Mouse (Mus musculus) intestine, embryonic 16.5 days (tissue): ENCODE measurements around the gene Cdc34. TPM values are rescaled to one million over a fixed set of nuclear protein-coding genes. Genes with fewer than 3 reads are reported as not detected.
A peak's percentile ranks its signal among the peaks of the same experiment; 100 is the strongest.

Experiments
- ATAC-seq: fragments of 200-750 bp; cut with Nextera tagmentation; 2 replicates; pipeline ENCODE4 v1.8.0; 2017; ENCODE audit warnings: moderate TSS enrichment, moderate library complexity
- H3K27ac ChIP-seq: fragments of 300-500 bp; sonication (generic); 2 replicates; pipeline ENCODE4 v1.5.1; 2014; ENCODE audit warnings: mild to moderate bottlenecking, low read length
- H3K27me3 ChIP-seq: fragments of 300-500 bp; sonication (generic); replicated peaks from 2 replicates; pipeline ENCODE4 v1.6.1; 2014; ENCODE audit warnings: low read length, control low read depth, mixed read lengths; ENCODE audit not compliant: control insufficient read depth, insufficient read depth
- H3K36me3 ChIP-seq: fragments of 300-500 bp; sonication (generic); 2 replicates; pipeline ENCODE4 v1.6.1; 2014; ENCODE audit warnings: low read length, control low read depth; ENCODE audit not compliant: control insufficient read depth, insufficient read depth
- H3K4me1 ChIP-seq: fragments of 300-500 bp; sonication (generic); 2 replicates; pipeline ENCODE4 v1.6.1; 2014; ENCODE audit warnings: low read length, control low read depth, mixed read lengths; ENCODE audit not compliant: control insufficient read depth, insufficient read depth
- H3K4me2 ChIP-seq: fragments of 300-500 bp; sonication (generic); 2 replicates; pipeline ENCODE4 v1.6.1; 2014; ENCODE audit warnings: low read depth, low read length, control low read depth
- H3K4me3 ChIP-seq: fragments of 300-500 bp; sonication (generic); 2 replicates; pipeline ENCODE4 v1.5.1; 2014; ENCODE audit warnings: mild to moderate bottlenecking, low read length
- H3K9ac ChIP-seq: fragments of 300-500 bp; sonication (generic); 2 replicates; pipeline ENCODE4 v1.6.1; 2014; ENCODE audit warnings: low read depth, low read length
- H3K9me3 ChIP-seq: fragments of 300-500 bp; sonication (generic); 2 replicates; pipeline ENCODE4 v1.6.1; 2016; ENCODE audit warnings: low read length, control low read depth; ENCODE audit not compliant: control insufficient read depth
- WGBS: fragments of 180-500 bp; shearing (Covaris S2); extraction: QIAGEN DNeasy Blood & Tissue Kit; methylation state at CpG from one replicate; pipeline ENCODE4 v1.1.7; 2014; 5-methylcytosine and 5-hydroxymethylcytosine counted together
- polyA plus RNA-seq: library from polyadenylated mRNA; unstranded; fragments of >200 nt; fragmentation: Nextera tagmentation; extraction: Ambion mirVana; gene quantifications from 2 replicates; pipeline ENCODE4 v1.2.1, GENCODE M21; 2015

Cdc34 gene
- polyA plus RNA-seq, 1 experiment from 2014 or later, result 128 TPM

DNA sequence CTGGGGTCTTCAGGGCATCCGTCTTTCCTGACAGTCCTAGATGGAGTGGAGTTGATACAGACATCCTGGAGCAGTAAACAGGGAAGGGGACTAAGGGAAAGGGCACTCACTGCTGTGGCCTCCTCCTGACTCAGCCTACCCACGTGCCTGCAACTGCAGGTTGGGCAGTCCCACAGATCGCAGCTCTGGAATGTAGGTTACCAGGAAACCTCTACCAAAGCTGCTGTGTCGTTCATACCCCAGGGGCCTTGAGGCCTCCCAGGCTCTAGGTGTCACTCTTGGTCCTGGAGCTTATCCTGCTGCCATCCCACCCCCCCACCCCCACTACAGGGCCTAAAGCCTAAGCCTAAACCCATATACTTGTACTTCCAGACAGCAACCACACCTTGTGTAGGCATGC lies 25.8 kb downstream of the Cdc34 start:
- Histone ChIP-seq H3K9me3 (no peaks in the 10 kb centered on the region), H3K4me1 (peaks cover 40% of the 10 kb centered on the region), H3K27me3 (no peaks in the 10 kb centered on the region), H3K4me2 (no peak overlapping the region), H3K9ac (0 out of 2 replicates have a peak overlapping the region, but pooled peaks have one; percentile 24), H3K36me3 (peaks cover 27% of the 10 kb centered on the region; the same call in 1 of the 2 replicates), H3K4me3 (no peak overlapping the region), H3K27ac (no peak overlapping the region)
- ATAC-seq, result no peak
- WGBS, result 55% methylated on average over 4 of the region's 4 CpGs

DNA sequence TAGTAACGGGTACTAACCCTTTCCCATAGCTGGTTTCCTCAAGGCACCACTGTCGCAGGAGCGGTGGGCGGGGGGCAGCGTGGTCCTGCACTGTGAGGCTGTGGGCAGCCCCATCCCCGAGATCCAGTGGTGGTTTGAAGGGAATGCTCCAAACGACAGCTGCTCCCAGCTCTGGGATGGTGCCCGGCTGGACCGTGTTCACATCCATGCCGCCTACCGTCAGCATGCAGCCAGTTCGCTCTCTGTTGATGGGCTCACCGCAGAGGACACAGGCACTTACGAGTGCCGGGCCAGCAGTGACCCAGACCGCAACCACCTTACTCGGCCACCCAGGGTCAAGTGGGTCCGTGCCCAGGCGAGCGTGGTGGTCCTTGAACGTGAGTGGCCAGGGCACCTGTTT lies 26.7 kb downstream of the Cdc34 start:
- Histone ChIP-seq H3K4me1 (peaks cover 40% of the 10 kb centered on the region), H3K27ac (no peak overlapping the region), H3K4me2 (no peak overlapping the region), H3K9me3 (no peaks in the 10 kb centered on the region), H3K36me3 (peaks cover 27% of the 10 kb centered on the region; the same call in 1 of the 2 replicates), H3K9ac (peak overlapping the region; percentile 19; the same call in 1 of the 2 replicates), H3K27me3 (no peaks in the 10 kb centered on the region), H3K4me3 (no peak overlapping the region)
- no peak for ATAC-seq
- 88% methylated on average over 21 of the region's 21 CpGs for WGBS

DNA sequence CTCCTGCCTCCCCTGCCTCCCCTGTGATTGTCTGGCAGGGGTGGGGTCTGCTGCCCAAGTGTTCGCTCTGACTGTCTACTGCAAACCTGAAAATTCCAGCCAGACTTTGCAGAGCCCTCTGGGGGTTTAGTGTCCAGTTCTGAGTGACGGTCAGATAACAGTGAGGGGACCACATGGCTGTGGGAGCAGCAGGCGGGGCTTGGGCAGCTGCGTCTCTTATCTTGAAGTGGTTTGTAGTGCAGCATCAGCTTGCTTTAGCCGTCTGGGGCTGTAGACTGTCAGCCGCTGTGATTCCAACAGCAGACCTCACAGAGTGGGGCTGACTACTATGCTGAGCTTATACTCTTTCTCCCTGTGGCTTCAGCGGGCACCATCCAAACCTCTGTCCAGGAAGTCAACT lies 27.3 kb downstream of the Cdc34 start:
- 60% methylated on average over 7 of the region's 7 CpGs for WGBS
- Histone ChIP-seq H3K9me3 (no peaks in the 10 kb centered on the region), H3K4me1 (peaks cover 40% of the 10 kb centered on the region)

DNA sequence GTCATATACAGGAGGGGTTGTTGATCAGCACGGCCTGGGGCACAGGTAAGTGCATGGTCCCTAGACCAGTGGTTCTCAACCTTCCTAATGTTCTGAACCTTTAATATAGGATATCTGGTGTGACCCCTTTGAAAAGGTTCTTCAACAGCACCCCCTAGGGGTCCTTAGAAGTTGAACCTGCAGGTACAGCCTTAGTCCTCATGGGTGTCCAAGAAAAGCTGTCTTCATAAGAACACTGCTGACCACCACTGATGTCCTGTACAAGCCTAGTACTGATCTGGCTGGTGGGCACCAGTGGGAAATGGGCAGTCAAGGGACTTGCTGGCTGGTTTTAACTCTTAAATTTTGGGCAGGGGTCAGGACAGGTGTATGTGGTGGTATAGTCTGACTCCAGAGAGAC lies 30.0 kb downstream of the Cdc34 start:
- Histone ChIP-seq H3K27ac (no peak overlapping the region), H3K9ac (no peak overlapping the region)
- peak; percentile 8 for ATAC-seq

More for the DNA sequence above, 27.3 kb downstream of the Cdc34 start:
- H3K27me3 ChIP-seq, result no peaks in the 10 kb centered on the region
- H3K4me3 ChIP-seq, result no peak overlapping the region
- H3K27ac ChIP-seq, result no peak overlapping the region
- H3K36me3 ChIP-seq, result peaks cover 27% of the 10 kb centered on the region; the same call in 1 of the 2 replicates
- H3K4me2 ChIP-seq, result no peak overlapping the region
- H3K9ac ChIP-seq, result no peak overlapping the region
- ATAC-seq, result no peak

DNA sequence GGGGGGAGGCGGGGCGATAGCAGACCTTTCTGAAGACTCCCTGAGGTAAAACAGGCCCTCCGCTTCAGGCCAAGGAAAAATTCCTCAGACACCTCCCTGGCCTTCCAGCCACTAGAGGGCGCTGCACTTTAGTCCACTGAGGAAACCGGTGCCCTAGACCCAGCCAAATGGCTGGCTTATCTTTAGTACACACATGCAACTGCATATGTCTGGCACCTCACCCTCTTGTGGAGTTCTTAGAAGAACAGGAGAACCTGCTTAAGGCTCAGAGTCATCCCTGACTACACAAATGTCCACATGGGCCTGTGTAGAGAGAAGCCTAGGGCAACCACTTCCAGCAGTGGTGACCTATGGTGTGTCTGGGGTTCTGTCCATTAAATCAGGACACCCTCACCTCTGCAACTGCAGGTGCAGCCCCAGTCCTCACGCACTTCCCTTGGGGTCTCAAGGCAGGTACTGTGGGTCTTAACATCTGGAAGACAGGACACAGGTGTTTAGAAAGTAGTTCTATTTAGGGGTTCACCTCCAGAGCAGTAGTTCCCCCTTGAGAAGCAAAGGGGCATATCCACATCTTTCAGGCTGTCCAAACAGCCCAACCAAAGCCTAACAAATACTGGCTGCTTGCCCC lies 30.6 kb downstream of the Cdc34 start:
- Histone ChIP-seq H3K36me3 (peaks cover 22% of the 10 kb centered on the region; the same call in 1 of the 2 replicates), H3K4me2 (no peak overlapping the region), H3K4me3 (no peak overlapping the region), H3K9ac (no peak overlapping the region), H3K27ac (no peak overlapping the region), H3K4me1 (peaks cover 28% of the 10 kb centered on the region), H3K9me3 (no peaks in the 10 kb centered on the region), H3K27me3 (peaks cover 29% of the 10 kb centered on the region)
- ATAC-seq, result peak; percentile 58
- 9% methylated on average over 6 of the region's 6 CpGs for WGBS

More for the DNA sequence above, 30.0 kb downstream of the Cdc34 start:
- 74% methylated on average over 1 of the region's 1 CpGs for WGBS
- H3K36me3 ChIP-seq, result peaks cover 27% of the 10 kb centered on the region; the same call in 1 of the 2 replicates
- no peaks in the 10 kb centered on the region for H3K9me3 ChIP-seq
- H3K4me3 ChIP-seq, result no peak overlapping the region
- peaks cover 23% of the 10 kb centered on the region for H3K27me3 ChIP-seq
- peaks cover 29% of the 10 kb centered on the region for H3K4me1 ChIP-seq
- H3K4me2 ChIP-seq, result no peak overlapping the region

DNA sequence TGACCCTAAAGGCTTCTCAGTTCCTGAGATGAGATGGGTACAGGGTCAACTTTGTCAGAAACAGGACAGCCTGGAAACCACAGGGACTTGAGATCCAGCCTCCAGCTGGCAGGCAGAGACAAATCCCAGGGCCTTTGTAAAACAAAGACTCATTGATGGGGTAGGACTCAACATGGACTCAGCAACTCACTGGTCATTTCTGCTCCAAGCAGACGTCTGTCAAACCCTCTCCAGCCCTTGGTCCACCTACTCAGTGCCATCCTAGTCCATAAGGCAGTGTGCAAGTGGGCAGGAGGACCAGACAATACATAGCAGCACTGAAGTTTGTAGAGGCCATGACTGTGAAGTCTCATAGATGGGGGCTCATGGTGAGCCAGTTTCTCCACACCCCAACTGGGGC lies 31.2 kb downstream of the Cdc34 start:
- ATAC-seq, result no peak
- Histone ChIP-seq H3K9me3 (no peaks in the 10 kb centered on the region), H3K4me3 (no peak overlapping the region), H3K36me3 (peaks cover 21% of the 10 kb centered on the region; the same call in 1 of the 2 replicates), H3K27me3 (peaks cover 32% of the 10 kb centered on the region), H3K4me2 (no peak overlapping the region), H3K4me1 (peaks cover 23% of the 10 kb centered on the region), H3K9ac (no peak overlapping the region), H3K27ac (no peak overlapping the region)
- WGBS, result 18% methylated on average over 1 of the region's 1 CpGs

DNA sequence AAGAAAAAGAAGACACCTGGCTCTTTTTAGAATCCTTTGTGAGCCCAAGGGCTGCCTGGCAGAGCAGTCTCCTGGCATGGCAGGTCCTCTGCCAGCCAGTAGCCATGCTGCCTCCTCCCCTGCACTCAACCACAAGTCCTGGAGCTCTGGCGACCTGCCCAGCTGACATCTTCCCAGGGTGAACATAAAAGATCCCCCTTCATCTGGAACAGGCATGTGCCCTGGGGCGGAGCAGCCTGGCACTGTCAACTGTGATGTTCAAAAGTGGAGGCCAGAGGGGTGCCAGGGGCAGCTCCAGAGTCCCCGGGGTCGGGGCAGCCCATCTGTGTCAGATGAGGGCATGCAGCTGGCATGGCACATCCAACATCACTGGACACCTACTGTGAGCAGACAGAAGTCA lies 33.0 kb downstream of the Cdc34 start:
- Histone ChIP-seq H3K36me3 (peaks cover 13% of the 10 kb centered on the region; the same call in 1 of the 2 replicates), H3K4me3 (no peak overlapping the region), H3K9ac (no peak overlapping the region), H3K27ac (no peak overlapping the region), H3K9me3 (no peaks in the 10 kb centered on the region), H3K4me2 (no peak overlapping the region), H3K27me3 (peaks cover 40% of the 10 kb centered on the region), H3K4me1 (peaks cover 13% of the 10 kb centered on the region)
- no peak for ATAC-seq
- 68% methylated on average over 4 of the region's 4 CpGs for WGBS

DNA sequence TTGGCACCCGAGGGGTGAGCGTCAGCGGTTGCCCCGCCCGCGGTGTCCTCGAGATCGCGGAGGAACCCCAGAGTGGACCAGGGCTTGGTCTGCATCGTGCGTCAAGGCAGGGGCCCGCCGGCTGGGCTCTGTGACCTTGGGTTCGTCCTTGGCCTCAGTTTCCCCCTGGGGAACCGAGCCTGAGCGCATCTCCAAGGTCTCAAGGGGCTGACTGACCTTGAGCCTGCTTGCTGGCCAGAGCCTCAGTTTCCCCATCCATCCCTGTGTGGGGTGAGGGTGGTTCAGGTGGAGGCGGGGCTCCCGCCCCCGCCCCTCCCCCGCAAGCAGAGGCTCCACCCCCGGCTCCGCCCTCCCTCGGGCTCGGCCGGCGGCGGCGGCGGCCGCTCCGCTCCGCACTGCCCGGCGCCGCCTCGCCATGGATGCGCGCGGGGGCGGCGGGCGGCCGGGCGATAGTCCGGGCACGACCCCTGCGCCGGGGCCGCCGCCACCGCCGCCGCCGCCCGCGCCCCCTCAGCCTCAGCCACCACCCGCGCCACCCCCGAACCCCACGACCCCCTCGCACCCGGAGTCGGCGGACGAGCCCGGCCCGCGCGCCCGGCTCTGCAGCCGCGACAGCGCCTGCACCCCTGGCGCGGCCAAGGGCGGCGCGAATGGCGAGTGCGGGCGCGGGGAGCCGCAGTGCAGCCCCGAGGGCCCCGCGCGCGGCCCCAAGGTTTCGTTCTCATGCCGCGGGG lies 34.4 kb downstream of the Cdc34 start, which contains the start of gene Hcn2:
Hcn2 (plus strand) TSS at position 381 of the 734 bp plus-strand sequence.
- WGBS, result 2% methylated on average over 57 of the region's 91 CpGs
- Histone ChIP-seq H3K9me3 (no peaks in the 10 kb centered on the region), H3K9ac (peak within 1 kb of the TSS; percentile 63), H3K4me1 (peaks cover 13% of the 10 kb centered on the region), H3K27me3 (peaks cover 40% of the 10 kb centered on the region), H3K4me3 (peak within 1 kb of the TSS; percentile 67), H3K36me3 (peaks cover 5% of the 10 kb centered on the region; the same call in 1 of the 2 replicates), H3K4me2 (peak within 1 kb of the TSS; percentile 95), H3K27ac (no peak within 1 kb of the TSS)
- peak; percentile 52 for ATAC-seq

DNA sequence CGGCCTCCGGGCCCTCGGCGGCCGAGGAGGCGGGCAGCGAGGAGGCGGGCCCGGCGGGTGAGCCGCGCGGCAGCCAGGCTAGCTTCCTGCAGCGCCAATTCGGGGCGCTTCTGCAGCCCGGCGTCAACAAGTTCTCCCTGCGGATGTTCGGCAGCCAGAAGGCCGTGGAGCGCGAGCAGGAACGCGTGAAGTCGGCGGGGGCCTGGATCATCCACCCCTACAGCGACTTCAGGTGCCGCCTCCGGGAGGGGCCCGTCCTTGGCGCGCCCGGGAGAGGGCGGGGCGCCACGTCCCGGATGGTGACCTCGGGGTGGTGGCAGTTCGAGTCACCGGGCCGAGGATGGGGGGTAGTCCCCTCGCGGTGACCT lies 35.0 kb downstream of the Cdc34 start:
- Histone ChIP-seq H3K36me3 (peaks cover 3% of the 10 kb centered on the region; the same call in 1 of the 2 replicates), H3K4me1 (peaks cover 13% of the 10 kb centered on the region), H3K9me3 (no peaks in the 10 kb centered on the region), H3K27me3 (peaks cover 40% of the 10 kb centered on the region), H3K27ac (no peak overlapping the region), H3K9ac (peak overlapping the region; percentile 63), H3K4me3 (peak overlapping the region; percentile 67), H3K4me2 (peak overlapping the region; percentile 95)
- under 1% methylated on average over 41 of the region's 44 CpGs for WGBS
- ATAC-seq, result peak; percentile 41
